Mouse (Mus musculus): Measurements from ENCODE around the gene Npdc1. TPM values are rescaled to one million over a fixed set of nuclear protein-coding genes. Genes with fewer than 3 reads are reported as not detected.
"Not testable (repeated sequence)": the region's sequence is repeated elsewhere in the genome, so short reads cannot be mapped to it uniquely, and the experiment has no call there.

The Npdc1 gene
- polyA plus RNA-seq, 1 experiment from 2014 or later = 106 TPM

GRCm38 (mm10) chr2:25400764-25401163, 1.6 kb downstream of the Npdc1 start:
- H3K9me3 ChIP-seq (ENCODE audit: control insufficient read depth, low read length) = no peaks in the 10 kb centered on the region
- no peak overlapping the region for H3K27ac ChIP-seq (ENCODE audit: low read depth, low read length)
- H3K9ac ChIP-seq (ENCODE audit: low read length) = no peak overlapping the region
- H3K36me3 ChIP-seq (ENCODE audit: control insufficient read depth, insufficient read depth, low read length) = no peaks in the 10 kb centered on the region
- peak overlapping the region; percentile 9; the same call in 1 of the 2 replicates for H3K4me3 ChIP-seq (ENCODE audit: low read depth, low read length)
- peak overlapping the region; percentile 20 for H3K4me2 ChIP-seq
- H3K27me3 ChIP-seq (ENCODE audit: control insufficient read depth, insufficient read depth, low read length) = peaks cover 32% of the 10 kb centered on the region
- DNase-seq (ENCODE audit: low spot score, missing footprints) (peak; percentile 89), ATAC-seq (ENCODE audit: low FRiP score) (no peak)
- 3% methylated on average over 17 of the region's 17 CpGs for WGBS
- H3K4me1 ChIP-seq (ENCODE audit: control insufficient read depth, insufficient read depth, low read length) = peaks cover 8% of the 10 kb centered on the region

GRCm38 (mm10) chr2:25402377-25402971, 3.3 kb downstream of the Npdc1 start:
- Histone ChIP-seq H3K4me2 (peak overlapping the region; percentile 84), H3K27me3 (ENCODE audit: control insufficient read depth, insufficient read depth, low read length) (peaks cover 17% of the 10 kb centered on the region), H3K9me3 (ENCODE audit: control insufficient read depth, low read length) (no peaks in the 10 kb centered on the region), H3K9ac (ENCODE audit: low read length) (peak overlapping the region; percentile 95), H3K4me1 (ENCODE audit: control insufficient read depth, insufficient read depth, low read length) (peaks cover 5% of the 10 kb centered on the region), H3K27ac (ENCODE audit: low read depth, low read length) (peak overlapping the region; percentile 54; the same call in 1 of the 2 replicates), H3K36me3 (ENCODE audit: control insufficient read depth, insufficient read depth, low read length) (no peaks in the 10 kb centered on the region), H3K4me3 (ENCODE audit: low read depth, low read length) (peak overlapping the region; percentile 91)
- DNase-seq (ENCODE audit: low spot score, missing footprints) (peak; percentile 98), ATAC-seq (ENCODE audit: low FRiP score) (peak; percentile 12)
- under 1% methylated on average over 13 of the region's 13 CpGs for WGBS

GRCm38 (mm10) chr2:25402972-25403601, 3.9 kb downstream of the Npdc1 start:
- peak; percentile 71 for ATAC-seq (ENCODE audit: low FRiP score)
- peak; percentile 96 for DNase-seq (ENCODE audit: low spot score, missing footprints)
- H3K27ac ChIP-seq (ENCODE audit: low read depth, low read length) = peak overlapping the region; percentile 54; the same call in 1 of the 2 replicates
- peaks cover 16% of the 10 kb centered on the region for H3K27me3 ChIP-seq (ENCODE audit: control insufficient read depth, insufficient read depth, low read length)
- no peaks in the 10 kb centered on the region for H3K9me3 ChIP-seq (ENCODE audit: control insufficient read depth, low read length)
- H3K36me3 ChIP-seq (ENCODE audit: control insufficient read depth, insufficient read depth, low read length) = no peaks in the 10 kb centered on the region
- H3K9ac ChIP-seq (ENCODE audit: low read length) = peak overlapping the region; percentile 95
- H3K4me3 ChIP-seq (ENCODE audit: low read depth, low read length) = peak overlapping the region; percentile 91
- H3K4me1 ChIP-seq (ENCODE audit: control insufficient read depth, insufficient read depth, low read length) = peaks cover 5% of the 10 kb centered on the region
- peak overlapping the region; percentile 84 for H3K4me2 ChIP-seq
- whole genome bisulfite sequencing = 1% methylated on average over 52 of the region's 54 CpGs

- peaks cover 13% of the 10 kb centered on the region; the same call in 1 of the 2 replicates for H3K27me3 ChIP-seq (ENCODE audit: control insufficient read depth, insufficient read depth, low read length)
- H3K9ac ChIP-seq (ENCODE audit: low read length) = peak overlapping the region; percentile 95
- H3K9me3 ChIP-seq (ENCODE audit: control insufficient read depth, low read length) = no peaks in the 10 kb centered on the region
- H3K36me3 ChIP-seq (ENCODE audit: control insufficient read depth, insufficient read depth, low read length) = no peaks in the 10 kb centered on the region; the same call in 1 of the 2 replicates
- DNase-seq (ENCODE audit: low spot score, missing footprints) (no peak), ATAC-seq (ENCODE audit: low FRiP score) (no peak)
- H3K4me2 ChIP-seq = peak overlapping the region; percentile 84
- no peak overlapping the region for H3K27ac ChIP-seq (ENCODE audit: low read depth, low read length)
- peaks cover 5% of the 10 kb centered on the region for H3K4me1 ChIP-seq (ENCODE audit: control insufficient read depth, insufficient read depth, low read length)
- 86% methylated on average over 4 of the region's 4 CpGs for WGBS
- H3K4me3 ChIP-seq (ENCODE audit: low read depth, low read length) = peak overlapping the region; percentile 91
Measured at GRCm38 (mm10) chr2:25403994-25404393, 4.8 kb downstream of the Npdc1 start.

- no peak overlapping the region for H3K4me2 ChIP-seq
- H3K27ac ChIP-seq (ENCODE audit: low read depth, low read length) = no peak overlapping the region
- peaks cover 5% of the 10 kb centered on the region for H3K4me1 ChIP-seq (ENCODE audit: control insufficient read depth, insufficient read depth, low read length)
- WGBS = 93% methylated on average over 10 of the region's 10 CpGs
- H3K36me3 ChIP-seq (ENCODE audit: control insufficient read depth, insufficient read depth, low read length) = no peaks in the 10 kb centered on the region; the same call in 1 of the 2 replicates
- ATAC-seq (ENCODE audit: low FRiP score) = no peak
- H3K4me3 ChIP-seq (ENCODE audit: low read depth, low read length) = no peak overlapping the region
- H3K9me3 ChIP-seq (ENCODE audit: control insufficient read depth, low read length) = no peaks in the 10 kb centered on the region
- H3K27me3 ChIP-seq (ENCODE audit: control insufficient read depth, insufficient read depth, low read length) = no peaks in the 10 kb centered on the region
- H3K9ac ChIP-seq (ENCODE audit: low read length) = no peak overlapping the region
- no peak for DNase-seq (ENCODE audit: low spot score, missing footprints)
Measured at GRCm38 (mm10) chr2:25408908-25409307, 9.8 kb downstream of the Npdc1 start.

- H3K27me3 ChIP-seq (ENCODE audit: control insufficient read depth, insufficient read depth, low read length); H3K4me2 ChIP-seq; ATAC-seq (ENCODE audit: low FRiP score); H3K9me3 ChIP-seq (ENCODE audit: control insufficient read depth, low read length); DNase-seq (ENCODE audit: low spot score, missing footprints); H3K9ac ChIP-seq (ENCODE audit: low read length); H3K27ac ChIP-seq (ENCODE audit: low read depth, low read length); H3K4me3 ChIP-seq (ENCODE audit: low read depth, low read length); H3K36me3 ChIP-seq (ENCODE audit: control insufficient read depth, insufficient read depth, low read length); H3K4me1 ChIP-seq (ENCODE audit: control insufficient read depth, insufficient read depth, low read length): not testable (repeated sequence)
Measured at GRCm38 (mm10) chr2:25413436-25413835, 14.3 kb downstream of the Npdc1 start.

GRCm38 (mm10) chr2:25417426-25417825, 18.3 kb downstream of the Npdc1 start:
- no peak for DNase-seq (ENCODE audit: low spot score, missing footprints)
- H3K9me3 ChIP-seq (ENCODE audit: control insufficient read depth, low read length) = no peaks in the 10 kb centered on the region
- 24% methylated on average over 3 of the region's 3 CpGs for WGBS
- no peak overlapping the region for H3K4me2 ChIP-seq
- no peak overlapping the region for H3K27ac ChIP-seq (ENCODE audit: low read depth, low read length)
- no peak overlapping the region for H3K4me3 ChIP-seq (ENCODE audit: low read depth, low read length)
- no peak overlapping the region for H3K9ac ChIP-seq (ENCODE audit: low read length)
- H3K4me1 ChIP-seq (ENCODE audit: control insufficient read depth, insufficient read depth, low read length) = no peaks in the 10 kb centered on the region
- ATAC-seq (ENCODE audit: low FRiP score) = no peak
- H3K36me3 ChIP-seq (ENCODE audit: control insufficient read depth, insufficient read depth, low read length) = no peaks in the 10 kb centered on the region
- H3K27me3 ChIP-seq (ENCODE audit: control insufficient read depth, insufficient read depth, low read length) = no peaks in the 10 kb centered on the region

GRCm38 (mm10) chr2:25421896-25422295, 22.7 kb downstream of the Npdc1 start:
- 13% methylated on average over 3 of the region's 3 CpGs for WGBS
- no peak overlapping the region for H3K4me3 ChIP-seq (ENCODE audit: low read depth, low read length)
- no peak overlapping the region for H3K9ac ChIP-seq (ENCODE audit: low read length)
- no peaks in the 10 kb centered on the region for H3K4me1 ChIP-seq (ENCODE audit: control insufficient read depth, insufficient read depth, low read length)
- peaks cover 8% of the 10 kb centered on the region; the same call in 1 of the 2 replicates for H3K27me3 ChIP-seq (ENCODE audit: control insufficient read depth, insufficient read depth, low read length)
- no peak overlapping the region for H3K27ac ChIP-seq (ENCODE audit: low read depth, low read length)
- no peak overlapping the region for H3K4me2 ChIP-seq
- DNase-seq (ENCODE audit: low spot score, missing footprints) (peak; percentile 89), ATAC-seq (ENCODE audit: low FRiP score) (peak; percentile 62)
- H3K36me3 ChIP-seq (ENCODE audit: control insufficient read depth, insufficient read depth, low read length) = no peaks in the 10 kb centered on the region
- H3K9me3 ChIP-seq (ENCODE audit: control insufficient read depth, low read length) = no peaks in the 10 kb centered on the region

- H3K9ac ChIP-seq (ENCODE audit: low read length) = no peak within 1 kb of the TSS
- no peak within 1 kb of the TSS for H3K4me3 ChIP-seq (ENCODE audit: low read depth, low read length)
- WGBS = 69% methylated on average over 17 of the region's 17 CpGs
- H3K27ac ChIP-seq (ENCODE audit: low read depth, low read length) = no peak within 1 kb of the TSS
- no peaks in the 10 kb centered on the region for H3K9me3 ChIP-seq (ENCODE audit: control insufficient read depth, low read length)
- H3K4me2 ChIP-seq = no peak within 1 kb of the TSS
- H3K4me1 ChIP-seq (ENCODE audit: control insufficient read depth, insufficient read depth, low read length) = no peaks in the 10 kb centered on the region
- DNase-seq (ENCODE audit: low spot score, missing footprints) = no peak
- no peak for ATAC-seq (ENCODE audit: low FRiP score)
- no peaks in the 10 kb centered on the region for H3K36me3 ChIP-seq (ENCODE audit: control insufficient read depth, insufficient read depth, low read length)
- peaks cover 8% of the 10 kb centered on the region; the same call in 1 of the 2 replicates for H3K27me3 ChIP-seq (ENCODE audit: control insufficient read depth, insufficient read depth, low read length)
Measured at GRCm38 (mm10) chr2:25422587-25423410, 23.6 kb downstream of the Npdc1 start, which contains the start of gene Fut7. Gene Fut7, plus strand, starts transcription at chr2:25423267.
